Mouse (Mus musculus) brain, adult 10 weeks (tissue): ENCODE measurements around the gene Cope. TPM values are rescaled to one million over a fixed set of nuclear protein-coding genes. Genes with fewer than 3 reads are reported as not detected.

Experiments
- polyA plus RNA-seq: library from polyadenylated mRNA; stranded (reverse); fragments of 350-450 nt; fragmentation: Illumina TruSeq; extraction: RNeasy Lipid Tissue Mini Kit (QIAGEN cat#74804); gene quantifications from one replicate; pipeline ENCODE4 v1.2.3, GENCODE M21; 2015; ENCODE audit warnings: low read depth, low replicate concordance

The Cope gene
- 172 TPM for polyA plus RNA-seq

GRCm38 (mm10) chr8:70302358-70302890 lies at the start of gene Cope, which contains the start of gene Ddx49:
TSS of gene Cope (plus strand) at chr8:70302518.
TSS of gene Ddx49 (minus strand) at chr8:70302489.

GRCm38 (mm10) chr8:70282603-70283135 lies 19.6 kb upstream of the Cope start, which contains the start of gene Homer3:
TSS of gene Homer3 (plus strand) at chr8:70282827.

GRCm38 (mm10) chr8:70315624-70316510 lies 13.5 kb downstream of the Cope start, which contains the start of gene Cers1:
TSS of gene Cers1 (plus strand) at chr8:70315775.

GRCm38 (mm10) chr8:70329124-70329834 lies 27.0 kb downstream of the Cope start, which contains the start of gene Gdf1:
TSS of gene Gdf1 (plus strand) at chr8:70329817.

GRCm38 (mm10) chr8:70353194-70353817 lies 51.0 kb downstream of the Cope start, which contains the start of gene Upf1:
TSS of gene Upf1 (minus strand) at chr8:70353278.

Other genes with a start within 250 kb of the Cope start
- 3.4 TPM for gene Tm6sf2, start 229.6 kb upstream of the Cope start, polyA plus RNA-seq
- 85.0 TPM for gene Hapln4, start 219.1 kb upstream of the Cope start, polyA plus RNA-seq
- 58.0 TPM for gene Ncan, start 181.6 kb upstream of the Cope start, polyA plus RNA-seq
- 29.2 TPM for gene Nr2c2ap, start 171.2 kb upstream of the Cope start, polyA plus RNA-seq
- gene Rfxank, start 163.4 kb upstream of the Cope start, polyA plus RNA-seq, result 14.6 TPM
- 79.7 TPM for gene Borcs8, start 163.0 kb upstream of the Cope start, polyA plus RNA-seq
- not detected for gene Mef2b, start 162.8 kb upstream of the Cope start, polyA plus RNA-seq
- gene Tmem161a, start 130.2 kb upstream of the Cope start, polyA plus RNA-seq, result 30.0 TPM
- gene Slc25a42, start 90.2 kb upstream of the Cope start, polyA plus RNA-seq, result 27.2 TPM
- gene Sugp2, start 68.3 kb upstream of the Cope start, polyA plus RNA-seq, result 63.2 TPM
- gene Armc6, start 68.1 kb upstream of the Cope start, polyA plus RNA-seq, result 41.9 TPM
- 20.1 TPM for gene Homer3, start 19.7 kb upstream of the Cope start, polyA plus RNA-seq
- gene Ddx49, start within 50 bp of the Cope start, polyA plus RNA-seq, result 44.8 TPM
- 65.7 TPM for gene Cers1, start 13.3 kb downstream of the Cope start, polyA plus RNA-seq
- 3.5 TPM for gene Gdf1, start 27.3 kb downstream of the Cope start, polyA plus RNA-seq
- 29.0 TPM for gene Upf1, start 50.8 kb downstream of the Cope start, polyA plus RNA-seq
- 0.18 TPM for gene Comp, start 71.0 kb downstream of the Cope start, polyA plus RNA-seq
- 68.4 TPM for gene Crtc1, start 137.1 kb downstream of the Cope start, polyA plus RNA-seq
- 33.9 TPM for gene Klhl26, start 174.4 kb downstream of the Cope start, polyA plus RNA-seq
- 410 TPM for gene Tmem59l, start 184.8 kb downstream of the Cope start, polyA plus RNA-seq
- gene Crlf1, start 190.6 kb downstream of the Cope start, polyA plus RNA-seq, result 5.2 TPM
- 129 TPM for gene Rex1bd, start 204.2 kb downstream of the Cope start, polyA plus RNA-seq
- gene Uba52, start 208.3 kb downstream of the Cope start, polyA plus RNA-seq, result 1,689 TPM
- gene Fkbp8, start 225.2 kb downstream of the Cope start, polyA plus RNA-seq, result 487 TPM
- 57.3 TPM for gene Kxd1, start 225.4 kb downstream of the Cope start, polyA plus RNA-seq
- 12.0 TPM for gene Ell, start 236.9 kb downstream of the Cope start, polyA plus RNA-seq